Mouse (Mus musculus) midbrain, postnatal 0 days (tissue): ENCODE data around the gene Bmper. TPM values are rescaled to one million over a fixed set of nuclear protein-coding genes. Genes with fewer than 3 reads are reported as not detected.

Source experiments
- ATAC-seq: fragments of 200-750 bp; cut with Nextera tagmentation; 2 replicates; pipeline ENCODE4 v1.8.0; 2017; ENCODE audit warnings: moderate number of reproducible peaks, mild to moderate bottlenecking, moderate TSS enrichment, moderate library complexity; ENCODE audit not compliant: low FRiP score
- DNase-seq: peaks from one replicate; pipeline ENCODE4 v3.0.0-alpha.2; 2015; ENCODE audit warnings: low spot score
- H3K27ac ChIP-seq: fragments of 300-500 bp; sonication (generic); 2 replicates; pipeline ENCODE4 v1.5.1; 2014; ENCODE audit warnings: low read depth, mild to moderate bottlenecking, low read length, mixed read lengths
- H3K27me3 ChIP-seq: fragments of 300-500 bp; sonication (generic); 2 replicates; pipeline ENCODE4 v1.6.1; 2014; ENCODE audit warnings: low read length, control low read depth, mixed read lengths; ENCODE audit not compliant: insufficient read depth
- H3K36me3 ChIP-seq: fragments of 300-500 bp; sonication (generic); 2 replicates; pipeline ENCODE4 v1.6.1; 2014; ENCODE audit warnings: low read length, control low read depth, mixed read lengths; ENCODE audit not compliant: insufficient read depth
- H3K4me1 ChIP-seq: fragments of 300-500 bp; sonication (generic); 2 replicates; pipeline ENCODE4 v1.6.1; 2014; ENCODE audit warnings: mild to moderate bottlenecking, control low read depth, antibody characterized with exemption, low read length, mixed read lengths; ENCODE audit not compliant: insufficient read depth
- H3K4me2 ChIP-seq: fragments of 300-500 bp; sonication (generic); 2 replicates; pipeline ENCODE4 v1.6.1; 2014; ENCODE audit warnings: low read depth, mild to moderate bottlenecking, low read length, mixed read lengths; ENCODE audit not compliant: poor library complexity, severe bottlenecking
- H3K4me3 ChIP-seq: fragments of 300-500 bp; sonication (generic); 2 replicates; pipeline ENCODE4 v1.5.1; 2014; ENCODE audit warnings: low read depth, mild to moderate bottlenecking, low read length, moderate library complexity
- H3K9ac ChIP-seq: fragments of 300-500 bp; sonication (generic); replicated peaks from 2 replicates; pipeline ENCODE4 v1.6.1; 2014; ENCODE audit warnings: mild to moderate bottlenecking, low read length, moderate library complexity, mixed read lengths; ENCODE audit not compliant: poor library complexity, severe bottlenecking
- H3K9me3 ChIP-seq: fragments of 300-500 bp; sonication (generic); 2 replicates; pipeline ENCODE4 v1.6.1; 2016; ENCODE audit warnings: low read length, control low read depth
- CTCF ChIP-seq: IDR thresholded peaks from 2 replicates; pipeline ENCODE4 v1.5.1; 2016; ENCODE audit warnings: antibody characterized with exemption, mild to moderate bottlenecking
- WGBS: fragments of 180-500 bp; shearing (Covaris S2); extraction: QIAGEN DNeasy Blood & Tissue Kit; methylation state at CpG from one replicate; pipeline ENCODE4 v1.1.7; 2014; 5-methylcytosine and 5-hydroxymethylcytosine counted together
- polyA plus RNA-seq: library from polyadenylated mRNA; unstranded; fragments of >200 nt; fragmentation: Nextera tagmentation; extraction: Ambion mirVana; gene quantifications from 2 replicates; pipeline ENCODE4 v1.2.1, GENCODE M21; 2015
- total RNA-seq: library from RNA; depleted of rRNA; stranded (reverse); fragments of >200 nt; gene quantifications from 2 replicates; pipeline ENCODE4 v1.2.3, GENCODE M21; 2014

The Bmper gene
- total and polyA plus RNA-seq, 2 experiments from 2014 or later: 6.3 to 9.2 TPM

DNA sequence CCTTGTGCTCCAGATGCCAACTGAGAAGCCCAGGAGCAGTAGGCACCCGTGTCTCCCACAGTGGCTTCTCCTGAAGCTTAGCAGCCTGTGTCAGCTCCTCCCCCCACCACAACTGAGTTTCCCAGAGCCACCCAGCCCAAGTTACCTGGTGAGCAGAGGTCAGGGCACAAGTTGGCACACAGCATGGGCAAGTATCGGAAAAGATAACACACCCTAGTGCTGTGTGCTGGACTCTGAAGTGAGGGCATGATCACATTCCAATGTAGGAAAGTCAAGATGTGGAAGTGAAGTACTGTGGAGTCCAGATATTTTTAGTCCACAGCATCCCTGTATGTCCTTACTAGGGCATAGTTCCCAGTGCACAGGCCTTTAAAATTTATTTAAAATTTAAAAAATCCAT lies 187.7 kb downstream of the Bmper start:
- ATAC-seq (no peak), DNase-seq (no peak)
- no peaks in the 10 kb centered on the region for H3K27me3 ChIP-seq
- H3K4me1 ChIP-seq: no peaks in the 10 kb centered on the region
- H3K4me2 ChIP-seq: no peak overlapping the region
- TF ChIP-seq CTCF: no peak
- no peak overlapping the region for H3K4me3 ChIP-seq
- H3K36me3 ChIP-seq: no peaks in the 10 kb centered on the region
- no peaks in the 10 kb centered on the region for H3K9me3 ChIP-seq
- no peak overlapping the region for H3K27ac ChIP-seq
- H3K9ac ChIP-seq: no peak overlapping the region
- 78% methylated on average over 2 of the region's 2 CpGs for WGBS

DNA sequence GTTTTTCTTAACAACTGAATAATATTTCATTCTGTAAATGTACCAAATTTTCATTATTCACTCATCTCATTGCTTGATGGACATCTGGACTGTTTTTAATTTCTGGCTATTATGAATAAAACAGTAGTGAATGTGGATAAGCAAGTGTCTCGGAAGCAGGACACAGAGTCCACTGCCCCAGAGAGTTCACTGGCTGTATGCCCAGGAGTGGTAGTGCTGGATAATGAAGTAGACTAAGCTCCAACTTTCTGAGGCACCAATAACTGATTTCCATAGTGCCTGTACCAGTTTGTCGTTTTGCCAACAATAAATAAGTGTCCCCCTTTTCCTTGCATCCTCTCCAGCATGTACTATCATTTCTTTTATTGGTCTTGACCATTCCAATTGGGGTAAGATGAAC lies 190.1 kb downstream of the Bmper start:
- 66% methylated on average over 2 of the region's 2 CpGs for WGBS
- ATAC-seq (no peak), DNase-seq (peak; percentile 34)

DNA sequence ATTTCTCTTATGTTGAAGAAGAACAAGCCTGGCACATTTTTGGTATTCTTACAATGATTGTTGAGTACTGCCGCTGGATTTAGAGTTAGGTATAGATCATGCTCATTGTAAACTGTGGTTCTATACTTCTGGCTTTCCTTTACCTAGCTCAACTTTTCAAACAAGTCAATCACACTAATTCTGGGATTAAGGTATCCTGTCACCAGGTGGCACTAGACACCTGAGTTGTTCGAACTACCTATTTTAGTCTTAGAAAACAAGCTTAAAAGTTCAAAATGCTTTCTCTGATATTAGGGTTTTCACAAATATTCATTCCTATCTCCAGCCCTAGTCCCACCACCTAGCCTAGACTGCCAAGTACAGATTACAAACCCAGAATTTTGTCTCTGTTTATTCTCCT lies 196.2 kb downstream of the Bmper start:
- ATAC-seq (no peak), DNase-seq (no peak)
- no peak overlapping the region for H3K27ac ChIP-seq
- no peak overlapping the region for H3K4me2 ChIP-seq
- H3K4me3 ChIP-seq: no peak overlapping the region
- H3K9me3 ChIP-seq: no peaks in the 10 kb centered on the region
- no peak overlapping the region for H3K9ac ChIP-seq
- no peaks in the 10 kb centered on the region for H3K36me3 ChIP-seq
- no peaks in the 10 kb centered on the region for H3K27me3 ChIP-seq
- no peaks in the 10 kb centered on the region for H3K4me1 ChIP-seq
- WGBS: 94% methylated on average over 2 of the region's 2 CpGs
- no peak for TF ChIP-seq CTCF

More for the DNA sequence above, 190.1 kb downstream of the Bmper start:
- Histone ChIP-seq H3K9me3 (no peaks in the 10 kb centered on the region), H3K27me3 (no peaks in the 10 kb centered on the region), H3K27ac (no peak overlapping the region), H3K36me3 (no peaks in the 10 kb centered on the region), H3K4me2 (no peak overlapping the region), H3K4me3 (no peak overlapping the region), H3K4me1 (no peaks in the 10 kb centered on the region), H3K9ac (no peak overlapping the region)
- no peak for TF ChIP-seq CTCF

DNA sequence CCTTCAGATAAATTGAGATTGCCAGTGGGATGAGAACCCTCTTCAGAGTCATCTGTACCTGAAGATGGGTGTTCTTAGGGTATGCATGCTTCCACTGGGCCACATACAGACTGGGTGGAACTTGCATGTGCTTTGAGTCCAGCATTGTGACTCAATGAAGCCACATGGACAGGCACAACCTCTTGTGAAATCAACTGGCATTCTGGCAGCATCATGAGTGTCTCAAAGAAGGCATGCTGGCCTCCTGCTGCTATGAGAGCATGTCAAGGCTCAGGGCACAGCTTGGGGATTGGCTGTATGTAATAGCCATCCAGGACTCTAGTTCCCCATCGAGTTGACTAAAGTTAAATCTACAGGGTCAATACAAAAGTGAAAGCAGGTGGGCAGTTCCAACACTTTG lies 200.9 kb downstream of the Bmper start:
- no peak overlapping the region for H3K4me3 ChIP-seq
- no peak overlapping the region for H3K27ac ChIP-seq
- TF ChIP-seq CTCF: no peak
- ATAC-seq (no peak), DNase-seq (no peak)
- no peaks in the 10 kb centered on the region for H3K4me1 ChIP-seq
- H3K27me3 ChIP-seq: no peaks in the 10 kb centered on the region
- H3K36me3 ChIP-seq: no peaks in the 10 kb centered on the region
- WGBS: 79% methylated on average over 1 of the region's 1 CpGs
- no peak overlapping the region for H3K9ac ChIP-seq
- H3K4me2 ChIP-seq: no peak overlapping the region
- H3K9me3 ChIP-seq: no peaks in the 10 kb centered on the region

DNA sequence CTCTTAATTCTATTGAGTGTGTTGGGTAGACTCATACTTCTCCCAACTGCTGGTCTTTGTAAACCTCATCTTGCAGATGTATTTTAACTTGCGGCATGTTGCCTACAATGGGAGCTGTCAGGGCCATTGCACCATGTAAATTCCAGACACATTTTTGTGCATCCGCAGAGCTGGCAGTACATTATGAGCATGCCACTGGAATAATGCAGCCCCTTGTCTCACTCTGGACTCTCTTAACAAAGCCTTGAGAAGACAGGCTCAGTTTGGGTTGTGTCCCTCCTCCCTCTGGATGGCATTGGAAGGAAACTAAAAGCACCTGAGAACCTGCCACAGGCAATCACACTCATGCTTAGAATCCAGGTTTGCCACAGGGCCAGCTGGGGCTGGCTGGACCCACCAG lies 209.8 kb downstream of the Bmper start:
- no peak overlapping the region for H3K27ac ChIP-seq
- no peaks in the 10 kb centered on the region for H3K27me3 ChIP-seq
- 77% methylated on average over 2 of the region's 2 CpGs for WGBS
- TF ChIP-seq CTCF: no peak
- no peaks in the 10 kb centered on the region for H3K36me3 ChIP-seq
- H3K4me1 ChIP-seq: no peaks in the 10 kb centered on the region
- no peak overlapping the region for H3K4me2 ChIP-seq
- H3K9ac ChIP-seq: no peak overlapping the region
- no peaks in the 10 kb centered on the region for H3K9me3 ChIP-seq
- ATAC-seq (no peak), DNase-seq (no peak)
- H3K4me3 ChIP-seq: no peak overlapping the region

DNA sequence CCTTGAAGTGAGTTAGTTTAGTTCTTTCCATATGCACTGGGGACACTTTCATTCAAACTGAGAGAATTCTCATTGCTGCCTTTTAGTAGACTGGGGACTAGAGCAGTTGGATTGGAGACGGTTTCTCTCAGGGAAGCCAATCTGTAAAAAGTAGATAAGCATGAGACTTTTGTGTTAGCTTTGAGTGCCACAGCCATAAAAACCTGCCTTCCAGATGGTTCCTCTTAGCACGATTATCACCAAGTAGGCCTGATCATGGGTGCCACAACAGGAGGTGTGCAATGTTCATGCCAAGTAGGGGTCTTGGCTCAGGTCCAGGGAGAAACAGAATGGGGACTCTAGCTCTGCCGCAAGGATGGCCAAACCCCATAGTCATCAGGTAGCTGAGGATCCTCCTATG lies 210.4 kb downstream of the Bmper start:
- no peak for DNase-seq
- no peak for ATAC-seq
- H3K9me3 ChIP-seq: no peaks in the 10 kb centered on the region
- H3K9ac ChIP-seq: no peak overlapping the region
- H3K4me2 ChIP-seq: no peak overlapping the region
- H3K27me3 ChIP-seq: no peaks in the 10 kb centered on the region
- 90% methylated on average over 3 of the region's 3 CpGs for WGBS
- no peaks in the 10 kb centered on the region for H3K4me1 ChIP-seq
- no peaks in the 10 kb centered on the region for H3K36me3 ChIP-seq
- no peak overlapping the region for H3K27ac ChIP-seq
- TF ChIP-seq CTCF: no peak
- H3K4me3 ChIP-seq: no peak overlapping the region

DNA sequence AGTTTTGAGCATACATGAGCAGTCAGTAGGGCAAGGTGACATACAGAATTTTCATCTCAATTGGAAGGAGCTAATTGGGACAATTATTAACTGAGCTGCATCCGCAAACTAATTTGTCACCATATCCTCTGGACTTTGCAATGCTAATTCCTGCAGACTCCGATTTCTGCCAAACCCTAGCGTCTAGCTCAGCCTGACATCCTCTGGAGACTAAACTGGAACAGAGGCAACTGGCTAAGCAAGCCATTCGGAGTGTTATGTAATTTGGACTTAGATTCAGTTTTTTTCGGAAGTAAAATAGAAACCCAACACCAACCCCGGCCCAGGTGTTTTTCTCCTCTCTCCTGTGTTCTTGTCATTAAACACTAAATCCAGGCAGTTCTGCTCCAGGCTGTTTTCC lies 213.9 kb downstream of the Bmper start:
- Histone ChIP-seq H3K4me2 (no peak overlapping the region), H3K36me3 (no peaks in the 10 kb centered on the region), H3K27ac (no peak overlapping the region), H3K4me3 (no peak overlapping the region), H3K4me1 (no peaks in the 10 kb centered on the region), H3K9ac (no peak overlapping the region), H3K27me3 (no peaks in the 10 kb centered on the region), H3K9me3 (no peaks in the 10 kb centered on the region)
- TF ChIP-seq CTCF: no peak
- 69% methylated on average over 6 of the region's 6 CpGs for WGBS
- no peak for ATAC-seq
- DNase-seq: no peak
